Mouse (Mus musculus) forebrain, embryonic 13.5 days (tissue): ENCODE data around the gene Mks1. TPM values are rescaled to one million over a fixed set of nuclear protein-coding genes. Genes with fewer than 3 reads are reported as not detected.

Source experiments
- ATAC-seq: fragments of 200-750 bp; cut with Nextera tagmentation; 2 replicates; pipeline ENCODE4 v1.8.0; 2017
- H3K27ac ChIP-seq: fragments of 300-500 bp; sonication (generic); 2 replicates; pipeline ENCODE4 v1.5.1; 2015; ENCODE audit warnings: inconsistent platforms, mild to moderate bottlenecking, moderate library complexity
- H3K27me3 ChIP-seq: fragments of 300-500 bp; sonication (generic); 2 replicates; pipeline ENCODE4 v1.6.1; 2015; ENCODE audit warnings: mild to moderate bottlenecking, inconsistent platforms
- H3K36me3 ChIP-seq: fragments of 300-500 bp; sonication (generic); 2 replicates; pipeline ENCODE4 v1.6.1; 2015; ENCODE audit warnings: mild to moderate bottlenecking, inconsistent platforms; ENCODE audit not compliant: poor library complexity, severe bottlenecking
- H3K4me1 ChIP-seq: fragments of 300-500 bp; sonication (generic); 2 replicates; pipeline ENCODE4 v1.6.1; 2015; ENCODE audit warnings: inconsistent platforms
- H3K4me2 ChIP-seq: fragments of 300-500 bp; sonication (generic); 2 replicates; pipeline ENCODE4 v1.6.1; 2015; ENCODE audit warnings: inconsistent platforms, mild to moderate bottlenecking, moderate library complexity
- H3K4me3 ChIP-seq: fragments of 300-500 bp; sonication (generic); 2 replicates; pipeline ENCODE4 v1.5.1; 2015; ENCODE audit warnings: mild to moderate bottlenecking, inconsistent platforms
- H3K9ac ChIP-seq: fragments of 300-500 bp; sonication (generic); 2 replicates; pipeline ENCODE4 v1.6.1; 2015; ENCODE audit warnings: mild to moderate bottlenecking, inconsistent platforms
- H3K9me3 ChIP-seq: fragments of 300-500 bp; sonication (generic); replicated peaks from 2 replicates; pipeline ENCODE4 v1.6.1; 2016; ENCODE audit warnings: inconsistent platforms
- WGBS: fragments of 180-500 bp; shearing (Covaris S2); methylation state at CpG from one replicate; pipeline ENCODE4 v1.1.7; 2015; 5-methylcytosine and 5-hydroxymethylcytosine counted together
- polyA plus RNA-seq: library from polyadenylated mRNA; unstranded; fragments of >200 nt; fragmentation: Nextera tagmentation; extraction: Ambion mirVana; gene quantifications from 2 replicates; pipeline ENCODE4 v1.2.1, GENCODE M21; 2015

The Mks1 gene
- polyA plus RNA-seq = 11.8 and 15.5 TPM in 2 replicates

- ATAC-seq = peak; percentile 98
- H3K4me3 ChIP-seq = peak within 1 kb of the TSS; percentile 52
- H3K9me3 ChIP-seq = no peaks in the 10 kb centered on the region
- H3K36me3 ChIP-seq = peaks cover 20% of the 10 kb centered on the region
- peak within 1 kb of the TSS; percentile 62; the same call in 1 of the 2 replicates for H3K27ac ChIP-seq
- WGBS = 5% methylated on average over 35 of the region's 40 CpGs
- H3K4me1 ChIP-seq = peaks cover 6% of the 10 kb centered on the region
- H3K4me2 ChIP-seq = peak within 1 kb of the TSS; percentile 74
- H3K9ac ChIP-seq = peak within 1 kb of the TSS; percentile 59
- no peaks in the 10 kb centered on the region for H3K27me3 ChIP-seq
These were observed at the start of gene Mks1 for GRCm38 (mm10) chr11:87852690-87853596. Mks1 (plus strand) TSS chr11:87853215.

- 72% methylated on average over 1 of the region's 1 CpGs for WGBS
- no peak for ATAC-seq
- Histone ChIP-seq H3K9ac (no peak overlapping the region), H3K4me1 (no peaks in the 10 kb centered on the region), H3K36me3 (no peaks in the 10 kb centered on the region), H3K4me3 (no peak overlapping the region), H3K4me2 (no peak overlapping the region), H3K27me3 (no peaks in the 10 kb centered on the region), H3K27ac (no peak overlapping the region), H3K9me3 (no peaks in the 10 kb centered on the region)
These were observed 47.6 kb upstream of the Mks1 start for GRCm38 (mm10) chr11:87805448-87805847.

GRCm38 (mm10) chr11:87807433-87807832 is 45.6 kb upstream of the Mks1 start:
- H3K27me3 ChIP-seq = no peaks in the 10 kb centered on the region
- H3K27ac ChIP-seq = no peak overlapping the region
- no peak overlapping the region for H3K4me2 ChIP-seq
- no peak overlapping the region for H3K4me3 ChIP-seq
- no peak for ATAC-seq
- H3K9me3 ChIP-seq = no peaks in the 10 kb centered on the region
- WGBS = 88% methylated on average over 6 of the region's 6 CpGs
- H3K9ac ChIP-seq = no peak overlapping the region
- no peaks in the 10 kb centered on the region for H3K4me1 ChIP-seq
- no peaks in the 10 kb centered on the region for H3K36me3 ChIP-seq

GRCm38 (mm10) chr11:87808236-87808635 is 44.8 kb upstream of the Mks1 start:
- Histone ChIP-seq H3K27ac (no peak overlapping the region), H3K36me3 (no peaks in the 10 kb centered on the region), H3K9me3 (no peaks in the 10 kb centered on the region), H3K4me3 (no peak overlapping the region), H3K4me1 (no peaks in the 10 kb centered on the region), H3K4me2 (no peak overlapping the region), H3K27me3 (no peaks in the 10 kb centered on the region), H3K9ac (no peak overlapping the region)
- WGBS = 85% methylated on average over 7 of the region's 7 CpGs
- ATAC-seq = no peak

- 0 out of 2 replicates have a peak, but pooled peaks cover 6% of the 10 kb centered on the region for H3K27me3 ChIP-seq
- no peak overlapping the region for H3K27ac ChIP-seq
- WGBS = 54% methylated on average over 3 of the region's 4 CpGs
- no peak for ATAC-seq
- H3K4me2 ChIP-seq = no peak overlapping the region
- H3K36me3 ChIP-seq = no peaks in the 10 kb centered on the region
- H3K9ac ChIP-seq = no peak overlapping the region
- no peaks in the 10 kb centered on the region for H3K9me3 ChIP-seq
- H3K4me1 ChIP-seq = no peaks in the 10 kb centered on the region
- no peak overlapping the region for H3K4me3 ChIP-seq
These were observed 41.6 kb upstream of the Mks1 start for GRCm38 (mm10) chr11:87811396-87811795.

- H3K4me1 ChIP-seq = peaks cover 4% of the 10 kb centered on the region; the same call in 1 of the 2 replicates
- H3K27ac ChIP-seq = no peak overlapping the region
- ATAC-seq = no peak
- no peak overlapping the region for H3K9ac ChIP-seq
- no peak overlapping the region for H3K4me3 ChIP-seq
- H3K36me3 ChIP-seq = no peaks in the 10 kb centered on the region
- WGBS = 67% methylated on average over 8 of the region's 8 CpGs
- H3K9me3 ChIP-seq = no peaks in the 10 kb centered on the region
- no peak overlapping the region for H3K4me2 ChIP-seq
- H3K27me3 ChIP-seq = 0 out of 2 replicates have a peak, but pooled peaks cover 6% of the 10 kb centered on the region
These were observed 38.2 kb upstream of the Mks1 start for GRCm38 (mm10) chr11:87814831-87815230.

GRCm38 (mm10) chr11:87816707-87817442 is 36.1 kb upstream of the Mks1 start:
- H3K4me1 ChIP-seq = peaks cover 4% of the 10 kb centered on the region; the same call in 1 of the 2 replicates
- no peaks in the 10 kb centered on the region for H3K9me3 ChIP-seq
- ATAC-seq = peak; percentile 82
- peak overlapping the region; percentile 60 for H3K9ac ChIP-seq
- H3K36me3 ChIP-seq = no peaks in the 10 kb centered on the region
- 0 out of 2 replicates have a peak overlapping the region, but pooled peaks have one; percentile 10 for H3K27ac ChIP-seq
- H3K4me3 ChIP-seq = peak overlapping the region; percentile 40
- peak overlapping the region; percentile 64 for H3K4me2 ChIP-seq
- WGBS = 3% methylated on average over 31 of the region's 31 CpGs
- 0 out of 2 replicates have a peak, but pooled peaks cover 6% of the 10 kb centered on the region for H3K27me3 ChIP-seq

GRCm38 (mm10) chr11:87817443-87817773 is 35.6 kb upstream of the Mks1 start:
- Histone ChIP-seq H3K4me2 (peak overlapping the region; percentile 64), H3K27me3 (0 out of 2 replicates have a peak, but pooled peaks cover 6% of the 10 kb centered on the region), H3K27ac (0 out of 2 replicates have a peak overlapping the region, but pooled peaks have one; percentile 10), H3K4me3 (peak overlapping the region; percentile 40), H3K9ac (peak overlapping the region; percentile 60), H3K36me3 (no peaks in the 10 kb centered on the region), H3K4me1 (peaks cover 4% of the 10 kb centered on the region; the same call in 1 of the 2 replicates), H3K9me3 (no peaks in the 10 kb centered on the region)
- ATAC-seq = no peak
- WGBS = 28% methylated on average over 4 of the region's 4 CpGs

GRCm38 (mm10) chr11:87821502-87821901 is 31.5 kb upstream of the Mks1 start:
- ATAC-seq = no peak
- H3K27ac ChIP-seq = no peak overlapping the region
- no peaks in the 10 kb centered on the region for H3K9me3 ChIP-seq
- H3K36me3 ChIP-seq = no peaks in the 10 kb centered on the region
- peaks cover 4% of the 10 kb centered on the region; the same call in 1 of the 2 replicates for H3K4me1 ChIP-seq
- no peak overlapping the region for H3K4me3 ChIP-seq
- 51% methylated on average over 5 of the region's 5 CpGs for WGBS
- H3K4me2 ChIP-seq = no peak overlapping the region
- H3K27me3 ChIP-seq = no peaks in the 10 kb centered on the region
- H3K9ac ChIP-seq = no peak overlapping the region

- H3K36me3 ChIP-seq = no peaks in the 10 kb centered on the region
- ATAC-seq = no peak
- H3K27me3 ChIP-seq = no peaks in the 10 kb centered on the region
- no peak within 1 kb of the TSS for H3K4me2 ChIP-seq
- peaks cover 10% of the 10 kb centered on the region; the same call in 1 of the 2 replicates for H3K4me1 ChIP-seq
- 26% methylated on average over 10 of the region's 10 CpGs for WGBS
- H3K27ac ChIP-seq = no peak within 1 kb of the TSS
- no peak within 1 kb of the TSS for H3K9ac ChIP-seq
- H3K4me3 ChIP-seq = no peak within 1 kb of the TSS
- H3K9me3 ChIP-seq = no peaks in the 10 kb centered on the region
These were observed 24.6 kb upstream of the Mks1 start, which contains the start of gene Lpo for GRCm38 (mm10) chr11:87828239-87828900. Lpo (minus strand) TSS chr11:87828289.

- Histone ChIP-seq H3K4me3 (no peak overlapping the region), H3K27me3 (no peaks in the 10 kb centered on the region), H3K4me1 (no peaks in the 10 kb centered on the region), H3K9me3 (no peaks in the 10 kb centered on the region), H3K9ac (no peak overlapping the region), H3K27ac (no peak overlapping the region), H3K4me2 (no peak overlapping the region), H3K36me3 (no peaks in the 10 kb centered on the region)
- ATAC-seq = no peak
- 88% methylated on average over 8 of the region's 8 CpGs for WGBS
These were observed 12.3 kb upstream of the Mks1 start for GRCm38 (mm10) chr11:87840676-87841075.
